In the genomic region with DNA sequence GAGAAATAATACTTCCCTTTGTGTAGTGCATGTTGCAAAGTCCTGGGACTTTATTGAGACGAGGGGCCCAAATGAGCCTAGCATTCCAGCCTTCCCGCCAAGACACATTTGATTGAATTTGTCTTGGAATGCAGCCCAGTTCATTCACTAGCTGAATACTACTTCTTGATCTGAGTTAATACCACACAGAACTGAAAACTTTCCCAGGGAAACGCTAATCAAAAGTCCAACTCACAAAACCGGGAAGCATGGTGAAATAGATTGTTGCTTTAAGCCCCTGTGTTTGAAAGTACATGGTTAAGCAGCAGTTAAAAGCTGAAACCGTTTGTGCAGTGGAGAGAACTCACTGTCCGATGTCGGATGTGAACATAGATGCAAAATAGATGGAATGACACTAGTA, we compare ENCODE assay signal across 18 mouse cellular contexts. TPM values are rescaled to one million over a fixed set of nuclear protein-coding genes. Genes with fewer than 3 reads are reported as not detected.
DNase-seq lines count a peak whose midpoint lies in the region; ATAC-seq and TF ChIP-seq lines count a peak whose summit lies in the region.
"Had no signal": no experiment of that assay in that cellular context is flagged by ENCODE, and none has a peak within 500 bp of the region (broad histone marks: within the 10 kb centered on the region; RNA-seq: fewer than 3 reads in every experiment).

No protein-coding gene starts in this region.

- intact Hi-C loops in left cerebral cortex, postnatal 4 days (cut with DNase I) = no loop called here

- H3K4me1 ChIP-seq in hindbrain, embryonic 13.5 days (replicated peaks) = no peaks in the 10 kb centered on the region
- no peaks in the 10 kb centered on the region for H3K4me1 ChIP-seq in hindbrain, embryonic 11.5 days (replicated peaks; ENCODE audit: control insufficient read depth, insufficient read depth, low read length)
- no peaks in the 10 kb centered on the region for H3K4me1 ChIP-seq in forebrain, embryonic 14.5 days (ENCODE audit: control insufficient read depth, insufficient read depth, low read length)
- H3K4me1 ChIP-seq in limb, embryonic 14.5 days (ENCODE audit: control insufficient read depth, insufficient read depth, low read length) = no peaks in the 10 kb centered on the region

- no peak overlapping the region for H3K9ac ChIP-seq in hindbrain, embryonic 13.5 days
- no peak overlapping the region for H3K9ac ChIP-seq in hindbrain, embryonic 11.5 days (ENCODE audit: low read depth, low read length)
- H3K9ac ChIP-seq in forebrain, embryonic 14.5 days (ENCODE audit: low read length) = no peak overlapping the region
- H3K9ac ChIP-seq in limb, embryonic 14.5 days (ENCODE audit: low read depth, low read length, severe bottlenecking) = no peak overlapping the region

- no peak overlapping the region for H3K4me3 ChIP-seq in hindbrain, embryonic 13.5 days
- H3K4me3 ChIP-seq in hindbrain, embryonic 11.5 days (ENCODE audit: low read depth, low read length) = no peak overlapping the region
- H3K4me3 ChIP-seq in forebrain, embryonic 14.5 days (ENCODE audit: low read depth, low read length) = no peak overlapping the region
- H3K4me3 ChIP-seq in limb, embryonic 14.5 days (replicated peaks; ENCODE audit: low read length) = no peak overlapping the region

- no peaks in the 10 kb centered on the region for H3K36me3 ChIP-seq in hindbrain, embryonic 13.5 days
- H3K36me3 ChIP-seq in hindbrain, embryonic 11.5 days (ENCODE audit: control insufficient read depth, insufficient read depth, low read length) = no peaks in the 10 kb centered on the region
- H3K36me3 ChIP-seq in forebrain, embryonic 14.5 days (ENCODE audit: control insufficient read depth, insufficient read depth, low read length) = no peaks in the 10 kb centered on the region
- H3K36me3 ChIP-seq in limb, embryonic 14.5 days (ENCODE audit: control insufficient read depth, insufficient read depth, low read length) = no peaks in the 10 kb centered on the region

- no peak for TF ChIP-seq CTCF in brain, embryonic 14.5 days (IDR thresholded peaks at IDR 0.05; ENCODE audit: borderline replicate concordance, extremely low read depth, insufficient read depth, insufficient read length)

- 48% methylated on average over 7 of the region's 7 CpGs for WGBS in hindbrain, embryonic 13.5 days
- WGBS in hindbrain, embryonic 11.5 days = 71% methylated on average over 7 of the region's 7 CpGs
- WGBS in forebrain, embryonic 14.5 days = 5% methylated on average over 7 of the region's 7 CpGs
- whole genome bisulfite sequencing in limb, embryonic 14.5 days = 30% methylated on average over 7 of the region's 7 CpGs

- no peaks in the 10 kb centered on the region for H3K27me3 ChIP-seq in hindbrain, embryonic 13.5 days
- no peaks in the 10 kb centered on the region for H3K27me3 ChIP-seq in hindbrain, embryonic 11.5 days (ENCODE audit: control insufficient read depth, insufficient read depth, low read length)
- no peaks in the 10 kb centered on the region for H3K27me3 ChIP-seq in forebrain, embryonic 14.5 days (replicated peaks; ENCODE audit: control insufficient read depth, insufficient read depth, low read length)
- no peaks in the 10 kb centered on the region for H3K27me3 ChIP-seq in limb, embryonic 14.5 days (ENCODE audit: control insufficient read depth, insufficient read depth, low read length)

- H3K9me3 ChIP-seq in hindbrain, embryonic 13.5 days = no peaks in the 10 kb centered on the region
- H3K9me3 ChIP-seq in hindbrain, embryonic 11.5 days (ENCODE audit: control insufficient read depth, low read length) = no peaks in the 10 kb centered on the region
- H3K9me3 ChIP-seq in forebrain, embryonic 14.5 days (replicated peaks; ENCODE audit: control insufficient read depth, low read length) = no peaks in the 10 kb centered on the region
- no peaks in the 10 kb centered on the region for H3K9me3 ChIP-seq in limb, embryonic 14.5 days (ENCODE audit: control insufficient read depth, low read length)

- H3K27ac ChIP-seq in hindbrain, embryonic 13.5 days = no peak overlapping the region
- H3K27ac ChIP-seq in hindbrain, embryonic 11.5 days (ENCODE audit: low read depth, low read length) = no peak overlapping the region
- H3K27ac ChIP-seq in forebrain, embryonic 14.5 days (ENCODE audit: low read depth, low read length) = peak overlapping the region; percentile 68
- peak overlapping the region; percentile 19; the same call in 1 of the 2 replicates for H3K27ac ChIP-seq in limb, embryonic 14.5 days (replicated peaks; ENCODE audit: low read depth, low read length)

- no peak overlapping the region for H3K4me2 ChIP-seq in hindbrain, embryonic 13.5 days
- H3K4me2 ChIP-seq in hindbrain, embryonic 11.5 days (replicated peaks; ENCODE audit: low read depth, low read length) = no peak overlapping the region
- no peak overlapping the region for H3K4me2 ChIP-seq in forebrain, embryonic 14.5 days (ENCODE audit: low read length)
- H3K4me2 ChIP-seq in limb, embryonic 14.5 days (replicated peaks; ENCODE audit: low read depth, low read length, severe bottlenecking) = no peak overlapping the region

- no peak for TF ChIP-seq POLR2A in brain, embryonic 14.5 days (IDR thresholded peaks at IDR 0.05; ENCODE audit: borderline replicate concordance, extremely low read depth, insufficient read depth, insufficient read length, poor library complexity, severe bottlenecking)
- no peak for TF ChIP-seq POLR2A in limb, embryonic 14.5 days (IDR thresholded peaks at IDR 0.05; ENCODE audit: borderline replicate concordance, extremely low read depth, insufficient read depth, insufficient read length)

- peak; percentile 61 for ATAC-seq in hindbrain, embryonic 13.5 days (ENCODE audit: low FRiP score)
- ATAC-seq in hindbrain, embryonic 11.5 days (ENCODE audit: low FRiP score) = no peak
- peak; percentile 87 for ATAC-seq in forebrain, embryonic 14.5 days
- ATAC-seq in limb, embryonic 14.5 days (ENCODE audit: low FRiP score, low read depth) = no peak
- ATAC-seq: intestine, embryonic 16.5 days had no signal

- DNase-seq in hindbrain, embryonic 11.5 days (ENCODE audit: low spot score) = no peak
- DNase-seq in brain, embryonic 14.5 days (ENCODE audit: low read depth) = peak; percentile 95
- DNase-seq in forebrain, embryonic 14.5 days (ENCODE audit: low spot score) = peak; percentile 89
- DNase-seq in limb, embryonic 14.5 days (ENCODE audit: low spot score) = peak; percentile 89
- no peak for DNase-seq in left cerebral cortex, postnatal 4 days
- DNase-seq in heart, postnatal 4 days = no peak
- DNase-seq in T-cell, adult 2 months (ENCODE audit: low spot score) = no peak
- DNase-seq: cerebellum, postnatal 36 days; gastrocnemius, postnatal 14 days; lung, postnatal 14 days; thymus, adult 2 months had no signal

RNA-seq across cellular contexts. Expression of gene Ccdc54, which starts 24.6 kb away (rescaled TPM):
- not detected in 2 replicates for polyA plus RNA-seq in hindbrain, embryonic 13.5 days (2015; fragmentation: Nextera tagmentation; extraction: Ambion mirVana)
- not detected in 2 replicates for polyA plus RNA-seq in hindbrain, embryonic 11.5 days (2014; fragmentation: Nextera tagmentation; extraction: Ambion mirVana)
- not detected in 2 replicates for polyA plus RNA-seq in brain, embryonic 14.5 days (2012; rRNA removed)
- polyA plus RNA-seq in forebrain, embryonic 14.5 days (2014; fragmentation: Nextera tagmentation; extraction: Ambion mirVana) = not detected in 2 replicates
- not detected in 2 replicates for polyA plus RNA-seq in limb, embryonic 14.5 days (2012; rRNA removed)
- not detected in 2 replicates for polyA plus RNA-seq in limb, embryonic 14.5 days (2014; fragmentation: Nextera tagmentation; extraction: Ambion mirVana)
- not detected for total RNA-seq in left cerebral cortex, postnatal 4 days (2021)
- total RNA-seq in heart, postnatal 4 days (2021) = not detected
- total RNA-seq: gastrocnemius, postnatal 14 days; layer of hippocampus, postnatal 14 days; liver, adult 2 months; MEL had no signal
- polyA plus RNA-seq: C2C12; heart, embryonic 14.5 days; intestine, embryonic 16.5 days; liver, adult 2 months; thymus, adult 2 months had no signal

Comparison
In these comparisons a context has a peak if more than half of its experiments do, and no peak if none do; other contexts are left out.
1. ATAC-seq: peak in hindbrain, embryonic 13.5 days (single experiment) and forebrain, embryonic 14.5 days (single experiment); none in hindbrain, embryonic 11.5 days (single experiment) and limb, embryonic 14.5 days (single experiment).
2. H3K27ac ChIP-seq: peak in forebrain, embryonic 14.5 days (single experiment) and limb, embryonic 14.5 days (single experiment); none in hindbrain, embryonic 13.5 days (single experiment) and hindbrain, embryonic 11.5 days (single experiment).
3. DNase-seq: peak in brain, embryonic 14.5 days (single experiment), forebrain, embryonic 14.5 days (single experiment) and limb, embryonic 14.5 days (single experiment); none in hindbrain, embryonic 11.5 days (single experiment), left cerebral cortex, postnatal 4 days (single experiment), heart, postnatal 4 days (single experiment) and T-cell, adult 2 months (single experiment).